In the genomic region with DNA sequence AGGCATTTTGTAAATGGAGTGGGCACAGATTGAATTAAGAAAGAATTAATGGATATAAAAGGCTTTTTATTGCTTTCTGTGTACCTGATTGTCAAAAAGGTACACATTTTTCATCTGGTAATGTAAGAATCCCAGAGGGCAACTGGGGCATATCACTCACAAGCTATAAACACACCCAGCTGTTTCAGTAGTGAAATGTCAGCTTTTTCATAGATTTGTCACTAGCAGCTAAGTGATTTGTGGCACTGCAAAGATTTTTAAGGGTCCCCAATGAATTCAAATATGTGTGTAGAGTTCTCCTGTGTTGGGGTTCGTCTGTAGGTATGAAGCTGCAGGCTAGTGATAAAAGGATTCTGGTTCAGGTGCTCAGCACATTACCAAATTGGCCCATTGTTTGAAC, we compare ENCODE assay signal across 28 mouse cellular contexts.
DNase-seq lines count a peak whose midpoint lies in the region; ATAC-seq and TF ChIP-seq lines count a peak whose summit lies in the region.
"Had no signal": no experiment of that assay in that cellular context is flagged by ENCODE, and none has a peak within 500 bp of the region (broad histone marks: within the 10 kb centered on the region; RNA-seq: fewer than 3 reads in every experiment).

No protein-coding gene starts in this region.

- WGBS in limb, embryonic 11.5 days, result 23% methylated on average over 1 of the region's 1 CpGs
- WGBS in limb, embryonic 10.5 days, result 63% methylated on average over 1 of the region's 1 CpGs
- 64% methylated on average over 1 of the region's 1 CpGs for WGBS in kidney, adult 2 months

- TF ChIP-seq CTCF in kidney, adult 2 months (conservative IDR thresholded peaks at IDR 0.05; ENCODE audit: insufficient read depth, insufficient read length, low read depth, low read length), result no peak

- no peak overlapping the region for H3K27ac ChIP-seq in limb, embryonic 11.5 days (replicated peaks; ENCODE audit: low read depth, low read length)
- H3K27ac ChIP-seq in limb, embryonic 10.5 days, result no peak overlapping the region
- H3K27ac ChIP-seq in kidney, adult 2 months (ENCODE audit: insufficient read depth, low read depth, low read length), result no peak overlapping the region
- H3K27ac ChIP-seq: embryonic facial prominence, embryonic 13.5 days; forebrain, embryonic 12.5 days; forebrain, embryonic 15.5 days; heart, adult 2 months; heart, embryonic 10.5 days; heart, embryonic 13.5 days; hindbrain, embryonic 12.5 days had no signal

- no peak overlapping the region for H3K4me3 ChIP-seq in limb, embryonic 11.5 days (ENCODE audit: low read depth, low read length)
- H3K4me3 ChIP-seq in limb, embryonic 10.5 days, result no peak overlapping the region
- no peak overlapping the region for H3K4me3 ChIP-seq in kidney, adult 2 months (ENCODE audit: insufficient read depth, low read depth, low read length)
- H3K4me3 ChIP-seq: embryonic facial prominence, embryonic 13.5 days; erythroblast, embryonic 14.5 days; forebrain, embryonic 12.5 days; forebrain, embryonic 15.5 days; heart, adult 2 months; heart, embryonic 10.5 days; heart, embryonic 13.5 days; hindbrain, embryonic 12.5 days had no signal

- DNase-seq in embryo, embryonic 11 days, result peak; percentile 25
- DNase-seq in embryo, embryonic 10.5 days (ENCODE audit: low spot score), result no peak
- no peak for DNase-seq in limb, embryonic 11.5 days (ENCODE audit: low spot score)
- DNase-seq in limb, embryonic 10.5 days (ENCODE audit: low spot score), result no peak
- peak; percentile 60 for DNase-seq in forelimb bud, embryonic 11.5 days (ENCODE audit: low read depth, low spot score)
- peak; percentile 42 for DNase-seq in mesoderm, embryonic 11.5 days (ENCODE audit: low read depth, low spot score)
- no peak for DNase-seq in thymus, postnatal 25 days
- no peak for DNase-seq in kidney, adult 2 months
- DNase-seq: adrenal gland, postnatal 10 days; adrenal gland, postnatal 36 days; cerebellum, adult 18-20 months; cerebellum, adult 9-10 months; cerebellum, postnatal 14 days; gastrocnemius, postnatal 10 days; gastrocnemius, postnatal 36 days; heart, adult 2 months; heart, postnatal 14 days; heart, postnatal 4 days had no signal

- TF ChIP-seq POLR2A in kidney, adult 2 months (IDR thresholded peaks at IDR 0.05; ENCODE audit: low read depth, low read length), result no peak

- 0 out of 2 replicates have a peak, but pooled peaks cover 2% of the 10 kb centered on the region for H3K4me1 ChIP-seq in limb, embryonic 11.5 days (ENCODE audit: control insufficient read depth, insufficient read depth, low read length)
- H3K4me1 ChIP-seq in limb, embryonic 10.5 days, result peaks cover 43% of the 10 kb centered on the region
- no peaks in the 10 kb centered on the region for H3K4me1 ChIP-seq in kidney, adult 2 months (ENCODE audit: control insufficient read depth, insufficient read depth, low read length)
- H3K4me1 ChIP-seq: forebrain, embryonic 12.5 days; forebrain, embryonic 15.5 days; heart, embryonic 10.5 days; heart, embryonic 13.5 days; hindbrain, embryonic 12.5 days had no signal

- H3K9me3 ChIP-seq in limb, embryonic 11.5 days (ENCODE audit: control insufficient read depth, low read length), result no peaks in the 10 kb centered on the region
- no peaks in the 10 kb centered on the region for H3K9me3 ChIP-seq in limb, embryonic 10.5 days (replicated peaks)
- H3K9me3 ChIP-seq: embryonic facial prominence, embryonic 13.5 days; forebrain, embryonic 12.5 days; forebrain, embryonic 15.5 days; heart, embryonic 10.5 days; heart, embryonic 13.5 days; hindbrain, embryonic 12.5 days had no signal

- ATAC-seq in limb, embryonic 11.5 days (ENCODE audit: insufficient number of reproducible peaks, low FRiP score, low TSS enrichment, low read depth), result 0 out of 2 replicates have a peak, but pooled peaks have one; percentile 44
- ATAC-seq: forebrain, embryonic 15.5 days; hindbrain, embryonic 16.5 days; inflammation-experienced regulatory T-cells, adult 6 months; Patski had no signal

- H3K9ac ChIP-seq in limb, embryonic 11.5 days (ENCODE audit: low read length), result no peak overlapping the region
- H3K9ac ChIP-seq: embryonic facial prominence, embryonic 13.5 days; forebrain, embryonic 12.5 days; forebrain, embryonic 15.5 days; heart, embryonic 13.5 days; hindbrain, embryonic 12.5 days had no signal

- H3K36me3 ChIP-seq in limb, embryonic 11.5 days (ENCODE audit: control insufficient read depth, insufficient read depth, low read length), result no peaks in the 10 kb centered on the region
- no peaks in the 10 kb centered on the region for H3K36me3 ChIP-seq in limb, embryonic 10.5 days
- no peaks in the 10 kb centered on the region for H3K36me3 ChIP-seq in kidney, adult 2 months (ENCODE audit: control insufficient read depth, insufficient read depth, low read length)
- H3K36me3 ChIP-seq: embryonic facial prominence, embryonic 13.5 days; forebrain, embryonic 12.5 days; forebrain, embryonic 15.5 days; heart, embryonic 10.5 days; heart, embryonic 13.5 days; hindbrain, embryonic 12.5 days had no signal

- H3K4me2 ChIP-seq in limb, embryonic 11.5 days (ENCODE audit: low read depth, severe bottlenecking), result no peak overlapping the region
- H3K4me2 ChIP-seq: embryonic facial prominence, embryonic 13.5 days; forebrain, embryonic 12.5 days; forebrain, embryonic 15.5 days; heart, embryonic 13.5 days; hindbrain, embryonic 12.5 days had no signal

- no peaks in the 10 kb centered on the region for H3K27me3 ChIP-seq in limb, embryonic 11.5 days (ENCODE audit: control insufficient read depth, insufficient read depth, low read length)
- H3K27me3 ChIP-seq in limb, embryonic 10.5 days (ENCODE audit: low read depth, poor library complexity, severe bottlenecking), result no peaks in the 10 kb centered on the region
- H3K27me3 ChIP-seq in kidney, adult 2 months (replicated peaks; ENCODE audit: control insufficient read depth, insufficient read depth, low read length), result no peaks in the 10 kb centered on the region
- H3K27me3 ChIP-seq: forebrain, embryonic 12.5 days; forebrain, embryonic 15.5 days; heart, embryonic 13.5 days; hindbrain, embryonic 12.5 days; Patski had no signal

Comparison
In these comparisons a context has a peak if more than half of its experiments do, and no peak if none do; other contexts are left out.
1. DNase-seq: peak in embryo, embryonic 11 days (single experiment), forelimb bud, embryonic 11.5 days (single experiment) and mesoderm, embryonic 11.5 days (single experiment); none in embryo, embryonic 10.5 days (single experiment), limb, embryonic 11.5 days (single experiment), limb, embryonic 10.5 days (single experiment), thymus, postnatal 25 days (single experiment) and kidney, adult 2 months (single experiment).